Mouse (Mus musculus) myocyte (in vitro differentiated cells): ENCODE measurements around the gene Xrcc4.
A peak's percentile ranks its signal among the peaks of the same experiment; 100 is the strongest.

Source experiments
- CEBPB ChIP-seq: IDR thresholded peaks from 2 replicates; pipeline ENCODE4 v1.6.1; 2011; ENCODE audit warnings: mild to moderate bottlenecking, moderate library complexity; ENCODE audit not compliant: poor library complexity, insufficient read depth, severe bottlenecking
- MAX ChIP-seq: IDR thresholded peaks from one replicate; pipeline ENCODE4 v1.6.1; 2011; ENCODE audit warnings: low read depth, mild to moderate bottlenecking, control low read depth
- MYOG ChIP-seq, 3 experiments: IDR thresholded peaks; one replicate each; pipeline ENCODE4 v1.6.1; 2011; ENCODE audit warnings: control low read depth in 2 of 3, low read depth in 2 of 3, mild to moderate bottlenecking in 2 of 3; ENCODE audit not compliant: insufficient read length in 2 of 3, control insufficient read depth in 1 of 3, insufficient read depth in 1 of 3
- POLR2A ChIP-seq: IDR thresholded peaks from one replicate; pipeline ENCODE4 v1.6.1; 2011; ENCODE audit warnings: low read depth, mild to moderate bottlenecking, control low read depth, moderate library complexity; ENCODE audit not compliant: insufficient read length
- REST ChIP-seq: IDR thresholded peaks from one replicate; pipeline ENCODE4 v1.6.1; 2011; ENCODE audit warnings: mild to moderate bottlenecking, control low read depth, moderate library complexity; ENCODE audit not compliant: insufficient read depth, insufficient read length
- SRF ChIP-seq: IDR thresholded peaks from one replicate; pipeline ENCODE4 v1.6.1; 2011; ENCODE audit warnings: low read depth; ENCODE audit not compliant: control insufficient read depth, insufficient read length
- TCF3 ChIP-seq: IDR thresholded peaks from one replicate; pipeline ENCODE4 v1.6.1; 2011; ENCODE audit warnings: low read depth, control low read depth; ENCODE audit not compliant: insufficient read length

DNA sequence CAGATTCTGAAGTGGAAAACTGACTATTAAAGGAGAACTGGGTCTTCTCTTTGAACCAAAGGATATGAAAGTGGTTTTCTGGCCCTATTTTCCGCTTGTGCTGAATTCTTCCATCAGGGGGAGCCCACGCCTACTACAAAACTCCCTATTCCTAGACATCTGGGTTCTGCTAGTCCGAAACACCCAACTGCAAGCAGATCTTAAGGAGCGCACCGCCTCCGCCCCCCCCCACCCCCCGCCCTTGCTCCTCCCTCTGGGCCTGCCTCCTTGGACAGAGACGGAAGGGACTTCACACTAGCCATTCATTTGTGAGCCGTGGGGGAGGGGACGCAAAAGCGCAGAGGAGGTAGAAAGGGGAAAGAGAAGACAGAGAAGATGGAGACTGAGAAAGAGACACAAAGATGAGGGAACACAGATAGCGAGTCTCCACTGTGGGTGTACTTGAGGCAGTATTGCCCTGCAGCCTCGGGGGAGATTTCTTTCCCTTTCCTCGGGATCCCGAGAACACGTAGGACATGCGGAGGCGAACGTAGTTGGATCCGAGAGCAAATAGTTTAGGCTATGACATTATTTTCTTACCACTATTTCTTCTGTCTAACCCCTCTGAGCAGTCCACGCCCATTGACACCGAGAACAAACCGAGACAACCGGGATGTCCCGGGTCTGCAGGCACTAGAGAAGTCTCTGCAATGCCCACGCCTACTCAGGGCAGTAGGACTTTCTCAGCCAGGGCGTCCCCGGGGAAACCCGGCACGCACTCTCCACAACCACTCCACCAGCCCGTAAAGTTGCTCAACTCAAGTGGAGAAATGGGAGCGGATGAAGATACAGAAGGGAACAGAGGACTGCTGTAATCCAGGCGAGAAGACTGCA, 348.9 kb downstream of the Xrcc4 start:
- TF ChIP-seq REST, result no peak
- peak; percentile 34 for TF ChIP-seq POLR2A
- TF ChIP-seq MAX, result no peak
- no peak for TF ChIP-seq SRF
- no peak for TF ChIP-seq CEBPB
- TF ChIP-seq MYOG (IDR thresholded peaks at IDR 0.05; ENCODE audit: control insufficient read depth in 1 of 3, insufficient read depth in 1 of 3, insufficient read length in 2 of 3, low read depth in 2 of 3), result no peak
- TF ChIP-seq TCF3, result no peak
